Comparison of ENCODE assay signal across 8 mouse cellular contexts in the genomic region with DNA sequence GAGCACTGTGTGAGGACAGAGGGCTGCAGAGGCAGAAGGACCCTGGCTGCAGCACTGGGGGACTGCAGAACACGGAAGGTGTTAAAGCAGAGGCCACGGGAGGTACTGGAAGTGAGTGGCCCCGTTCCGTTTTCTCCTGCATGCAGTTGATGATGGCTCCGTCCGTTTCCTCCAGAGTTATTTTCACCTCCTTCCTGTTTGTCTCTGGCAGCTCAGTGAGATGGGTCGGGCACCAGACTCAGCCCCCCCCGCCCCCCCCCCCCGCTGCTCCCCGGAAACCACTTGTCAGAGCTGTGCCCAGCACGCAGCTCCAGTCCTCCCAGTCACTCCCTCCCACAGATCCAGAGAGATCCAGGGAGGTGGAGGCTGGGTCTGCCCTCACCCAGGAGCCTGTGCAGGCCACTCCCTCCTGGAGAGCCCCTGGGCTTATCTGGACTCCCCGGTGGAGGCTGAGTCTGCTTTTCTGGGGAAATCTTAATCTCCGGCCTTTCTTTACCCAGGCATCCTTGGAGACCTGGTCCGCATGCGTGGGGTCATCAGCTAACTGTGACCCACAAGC. TPM values are rescaled to one million over a fixed set of nuclear protein-coding genes. Genes with fewer than 3 reads are reported as not detected.
DNase-seq lines count a peak whose midpoint lies in the region; ATAC-seq and TF ChIP-seq lines count a peak whose summit lies in the region.

No protein-coding gene starts in this region.

- H3K36me3 ChIP-seq in limb, embryonic 11.5 days (ENCODE audit: control insufficient read depth, insufficient read depth, low read length), result peaks cover 4% of the 10 kb centered on the region; the same call in 1 of the 2 replicates

- peaks cover 24% of the 10 kb centered on the region for H3K27me3 ChIP-seq in limb, embryonic 11.5 days (ENCODE audit: control insufficient read depth, insufficient read depth, low read length)

- DNase-seq in layer of hippocampus, adult 9-11 months, result peak; percentile 64
- DNase-seq in layer of hippocampus, postnatal 10 days (ENCODE audit: low spot score in 2 of 2), result no peak
- DNase-seq in limb, embryonic 11.5 days (ENCODE audit: low spot score), result peak; percentile 42
- no peak for DNase-seq in gastrocnemius, postnatal 25 days
- DNase-seq in adrenal gland, postnatal 25 days, result no peak
- DNase-seq in layer of hippocampus, adult 18-20 months (ENCODE audit: low spot score in 2 of 2), result no peak

- TF ChIP-seq POLR2A in embryonic fibroblast, embryonic 13.5 days (IDR thresholded peaks at IDR 0.05; ENCODE audit: low read depth, low read length), result 0 out of 2 replicates have a peak, but pooled peaks have one; percentile 27

- peak; percentile 36; the same call in 1 of the 2 replicates for ATAC-seq in limb, embryonic 11.5 days (ENCODE audit: insufficient number of reproducible peaks, low FRiP score, low TSS enrichment, low read depth)
- ATAC-seq in monocyte, adult 5-6 weeks (replicated peaks; ENCODE audit: insufficient number of reproducible peaks, low FRiP score, low TSS enrichment, poor library complexity, severe bottlenecking), result peak; percentile 30

- H3K4me3 ChIP-seq in embryonic fibroblast, embryonic 13.5 days (ENCODE audit: insufficient read depth, low read length), result no peak overlapping the region
- H3K4me3 ChIP-seq in limb, embryonic 11.5 days (ENCODE audit: low read depth, low read length), result no peak overlapping the region

- 0 out of 2 replicates have a peak overlapping the region, but pooled peaks have one; percentile 12 for H3K9ac ChIP-seq in limb, embryonic 11.5 days (ENCODE audit: low read length)

- 5% methylated on average over 14 of the region's 15 CpGs for WGBS in limb, embryonic 11.5 days

- H3K9me3 ChIP-seq in limb, embryonic 11.5 days (ENCODE audit: control insufficient read depth, low read length), result no peaks in the 10 kb centered on the region

- peak overlapping the region; percentile 60; the same call in 1 of the 2 replicates for H3K4me2 ChIP-seq in limb, embryonic 11.5 days (ENCODE audit: low read depth, severe bottlenecking)

- TF ChIP-seq CTCF in embryonic fibroblast, embryonic 13.5 days (IDR thresholded peaks at IDR 0.05; ENCODE audit: borderline replicate concordance, insufficient read depth, low read length), result no peak

- no peaks in the 10 kb centered on the region for H3K4me1 ChIP-seq in embryonic fibroblast, embryonic 13.5 days (ENCODE audit: control insufficient read depth, insufficient read depth, low read length)
- peaks cover 10% of the 10 kb centered on the region for H3K4me1 ChIP-seq in limb, embryonic 11.5 days (ENCODE audit: control insufficient read depth, insufficient read depth, low read length)

- peak overlapping the region; percentile 43; the same call in 1 of the 2 replicates for H3K27ac ChIP-seq in embryonic fibroblast, embryonic 13.5 days (ENCODE audit: insufficient read depth, low read length)
- no peak overlapping the region for H3K27ac ChIP-seq in limb, embryonic 11.5 days (replicated peaks; ENCODE audit: low read depth, low read length)

RNA-seq across cellular contexts. Expression of a gene that starts 2.4 kb away (rescaled TPM):
- 1 to 10 TPM; 3.3 to 3.8 TPM for total RNA-seq in layer of hippocampus, postnatal 10 days (2021)
- polyA plus RNA-seq in embryonic fibroblast, embryonic 13.5 days (2011; ENCODE audit: insufficient read length, low read depth, missing spikeins), result 1.7 and 3.1 TPM in 2 replicates
- 8.5 and 10.8 TPM in 2 replicates for polyA plus RNA-seq in limb, embryonic 11.5 days (2014; fragmentation: Nextera tagmentation; extraction: Ambion mirVana)
- total RNA-seq in monocyte, adult 5-6 weeks (2017), result 356 to 478 TPM (median 365 TPM) in 3 replicates
- total RNA-seq in gastrocnemius, postnatal 25 days (2021), result 1 to 10 TPM; 1.0 to 2.1 TPM
- total RNA-seq in adrenal gland, postnatal 25 days (2021), result 3.7 and 4.3 TPM in 2 replicates
- 1 to 10 TPM; 4.1 to 4.2 TPM for total RNA-seq in layer of hippocampus, adult 18-20 months (2021)

RNA-seq across cellular contexts. Expression of a gene that starts 20.8 kb away (rescaled TPM):
- 10 to 100 TPM; 66.9 to 76.7 TPM for total RNA-seq in layer of hippocampus, postnatal 10 days (2021)
- polyA plus RNA-seq in embryonic fibroblast, embryonic 13.5 days (2011; ENCODE audit: insufficient read length, low read depth, missing spikeins), result 46.3 and 61.0 TPM in 2 replicates
- polyA plus RNA-seq in limb, embryonic 11.5 days (2014; fragmentation: Nextera tagmentation; extraction: Ambion mirVana), result 294 and 308 TPM in 2 replicates
- total RNA-seq in monocyte, adult 5-6 weeks (2017), result 83.4 to 130 TPM (median 95.9 TPM) in 3 replicates
- 10 to 100 TPM; 43.2 to 45.5 TPM for total RNA-seq in gastrocnemius, postnatal 25 days (2021)
- 84.3 and 101 TPM in 2 replicates for total RNA-seq in adrenal gland, postnatal 25 days (2021)
- 10 to 100 TPM; 88.2 to 93.9 TPM for total RNA-seq in layer of hippocampus, adult 18-20 months (2021)

RNA-seq across cellular contexts. Expression of a gene that starts 22.5 kb away (rescaled TPM):
- total RNA-seq in layer of hippocampus, postnatal 10 days (2021), result 10 to 100 TPM in 1 of 2 experiments, 1 to 10 TPM in 1; 9.3 to 10.3 TPM
- 3.5 and 4.0 TPM in 2 replicates for polyA plus RNA-seq in embryonic fibroblast, embryonic 13.5 days (2011; ENCODE audit: insufficient read length, low read depth, missing spikeins)
- polyA plus RNA-seq in limb, embryonic 11.5 days (2014; fragmentation: Nextera tagmentation; extraction: Ambion mirVana), result 1.3 and 1.4 TPM in 2 replicates
- total RNA-seq in monocyte, adult 5-6 weeks (2017), result 33.6 to 53.0 TPM (median 45.9 TPM) in 3 replicates
- 1 to 10 TPM; 4.9 to 5.7 TPM for total RNA-seq in gastrocnemius, postnatal 25 days (2021)
- 24.2 and 29.1 TPM in 2 replicates for total RNA-seq in adrenal gland, postnatal 25 days (2021)
- 10 to 100 TPM; 10.2 to 12.0 TPM for total RNA-seq in layer of hippocampus, adult 18-20 months (2021)

RNA-seq across cellular contexts. Expression of a gene that starts 28.1 kb away (rescaled TPM):
- total RNA-seq in layer of hippocampus, postnatal 10 days (2021), result 100 to 1,000 TPM; 408 to 448 TPM
- 214 and 217 TPM in 2 replicates for polyA plus RNA-seq in embryonic fibroblast, embryonic 13.5 days (2011; ENCODE audit: insufficient read length, low read depth, missing spikeins)
- 475 and 534 TPM in 2 replicates for polyA plus RNA-seq in limb, embryonic 11.5 days (2014; fragmentation: Nextera tagmentation; extraction: Ambion mirVana)
- total RNA-seq in monocyte, adult 5-6 weeks (2017), result 250 to 253 TPM (median 251 TPM) in 3 replicates
- total RNA-seq in gastrocnemius, postnatal 25 days (2021), result 100 to 1,000 TPM; 527 to 618 TPM
- total RNA-seq in adrenal gland, postnatal 25 days (2021), result 977 and 1,201 TPM in 2 replicates
- total RNA-seq in layer of hippocampus, adult 18-20 months (2021), result 100 to 1,000 TPM; 509 to 545 TPM

RNA-seq across cellular contexts. Expression of a gene that starts 30.4 kb away (rescaled TPM):
- total RNA-seq in layer of hippocampus, postnatal 10 days (2021), result 10 to 100 TPM in 1 of 2 experiments, 1 to 10 TPM in 1; 8.2 to 10.3 TPM
- 642 and 721 TPM in 2 replicates for polyA plus RNA-seq in embryonic fibroblast, embryonic 13.5 days (2011; ENCODE audit: insufficient read length, low read depth, missing spikeins)
- 250 and 255 TPM in 2 replicates for polyA plus RNA-seq in limb, embryonic 11.5 days (2014; fragmentation: Nextera tagmentation; extraction: Ambion mirVana)
- total RNA-seq in monocyte, adult 5-6 weeks (2017), result 210 to 295 TPM (median 228 TPM) in 3 replicates
- 1 to 10 TPM; 8.5 to 9.4 TPM for total RNA-seq in gastrocnemius, postnatal 25 days (2021)
- 28.3 and 29.8 TPM in 2 replicates for total RNA-seq in adrenal gland, postnatal 25 days (2021)
- 1 to 10 TPM; 3.6 to 5.2 TPM for total RNA-seq in layer of hippocampus, adult 18-20 months (2021)

Comparison
In these comparisons a context has a peak if more than half of its experiments do, and no peak if none do; other contexts are left out.
1. DNase-seq: peak in layer of hippocampus, adult 9-11 months (single experiment) and limb, embryonic 11.5 days (single experiment); none in layer of hippocampus, postnatal 10 days (0 of 2), gastrocnemius, postnatal 25 days (single experiment), adrenal gland, postnatal 25 days (single experiment) and layer of hippocampus, adult 18-20 months (0 of 2).
2. RNA of a gene that starts 2.4 kb away (total RNA-seq): 356 to 478 TPM in monocyte, adult 5-6 weeks; 3.7 to 4.3 TPM in adrenal gland, postnatal 25 days, 4.1 to 4.2 TPM in layer of hippocampus, adult 18-20 months, 3.3 to 3.8 TPM in layer of hippocampus, postnatal 10 days and 1.0 to 2.1 TPM in gastrocnemius, postnatal 25 days; every median in the first group is over 10 times any median in the second.